In the genomic region with DNA sequence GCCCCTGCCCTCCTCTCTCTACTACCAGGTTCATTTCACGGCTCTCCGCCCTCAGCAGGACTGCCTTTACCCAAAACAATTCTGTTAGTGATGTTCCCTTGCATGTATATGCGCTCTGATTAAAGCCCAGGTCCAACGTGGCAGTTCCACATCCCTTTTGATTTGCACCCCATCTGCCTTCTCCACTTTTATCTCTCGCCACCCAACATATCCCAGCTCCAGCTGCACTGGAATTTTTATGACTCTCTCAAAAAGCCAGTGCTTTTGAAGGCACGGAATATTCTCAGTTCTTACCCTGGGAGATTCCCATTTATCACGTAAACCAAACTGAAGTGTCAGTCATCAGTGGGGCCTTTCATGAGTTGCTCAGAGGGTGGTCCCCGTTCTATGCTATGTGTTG, we compare ENCODE assay signal across 27 mouse cellular contexts.
A peak's percentile ranks its signal among the peaks of the same experiment; 100 is the strongest.
DNase-seq lines count a peak whose midpoint lies in the region; ATAC-seq lines count a peak whose summit lies in the region.
"Had no signal": no experiment of that assay in that cellular context is flagged by ENCODE, and none has a peak within 500 bp of the region (broad histone marks: within the 10 kb centered on the region; RNA-seq: fewer than 3 reads in every experiment).

No protein-coding gene starts in this region.

- peak; percentile 47; the same call in 1 of the 2 replicates for ATAC-seq in kidney, embryonic 14.5 days (ENCODE audit: low FRiP score, low TSS enrichment)
- peak; percentile 40; the same call in 1 of the 2 replicates for ATAC-seq in neural tube, embryonic 13.5 days (ENCODE audit: low read depth)
- ATAC-seq: activated CD4-positive, CD25-positive, alpha-beta regulatory T cell, adult 4 months; hindbrain, embryonic 16.5 days; intestine, embryonic 15.5 days had no signal

- DNase-seq in kidney, postnatal 36 days: no peak
- DNase-seq in neural tube, embryonic 10.5 days (ENCODE audit: extremely low spot score, low spot score): no peak
- peak; percentile 74 for DNase-seq in mesoderm, embryonic 11.5 days (ENCODE audit: low read depth, low spot score)
- DNase-seq in layer of hippocampus, postnatal 36 days: no peak
- DNase-seq in right cerebral cortex, adult 2 months (ENCODE audit: low spot score in 2 of 2): no peak
- DNase-seq: adrenal gland, adult 8-10 months; cerebellum, adult 8-10 months; cerebellum, postnatal 36 days; gastrocnemius, adult 2 months; heart, postnatal 4 days; kidney, adult 9 months; left cerebral cortex, postnatal 4 days; lung, postnatal 4 days; right cerebral cortex, postnatal 25 days; spleen, adult 18-20 months had no signal

- H3K36me3 ChIP-seq in kidney, embryonic 14.5 days (ENCODE audit: control insufficient read depth, insufficient read depth, low read length): no peaks in the 10 kb centered on the region
- H3K36me3 ChIP-seq in neural tube, embryonic 13.5 days: no peaks in the 10 kb centered on the region
- H3K36me3 ChIP-seq: embryonic facial prominence, embryonic 13.5 days; forebrain, embryonic 12.5 days; heart, embryonic 15.5 days; intestine, embryonic 15.5 days; limb, embryonic 15.5 days; midbrain, embryonic 12.5 days had no signal

- no peak overlapping the region for H3K4me3 ChIP-seq in kidney, embryonic 14.5 days (ENCODE audit: low read length)
- H3K4me3 ChIP-seq in neural tube, embryonic 13.5 days: no peak overlapping the region
- H3K4me3 ChIP-seq: embryonic facial prominence, embryonic 13.5 days; erythroblast, embryonic 14.5 days; forebrain, embryonic 12.5 days; gastrocnemius, adult 2 months; heart, embryonic 15.5 days; intestine, embryonic 15.5 days; limb, embryonic 15.5 days; midbrain, embryonic 12.5 days had no signal

- H3K27me3 ChIP-seq in kidney, embryonic 14.5 days (ENCODE audit: control insufficient read depth, insufficient read depth, low read length): no peaks in the 10 kb centered on the region
- H3K27me3 ChIP-seq in neural tube, embryonic 13.5 days: no peaks in the 10 kb centered on the region
- H3K27me3 ChIP-seq: embryonic facial prominence, embryonic 13.5 days; forebrain, embryonic 12.5 days; heart, embryonic 15.5 days; intestine, embryonic 15.5 days; limb, embryonic 15.5 days; midbrain, embryonic 12.5 days had no signal

- WGBS in kidney, embryonic 14.5 days: 41% methylated on average over 8 of the region's 8 CpGs
- WGBS in neural tube, embryonic 13.5 days: 29% methylated on average over 8 of the region's 8 CpGs

- 0 out of 2 replicates have a peak, but pooled peaks cover 5% of the 10 kb centered on the region for H3K4me1 ChIP-seq in kidney, embryonic 14.5 days (ENCODE audit: control insufficient read depth, insufficient read depth, low read length)
- H3K4me1 ChIP-seq in neural tube, embryonic 13.5 days (replicated peaks): peaks cover 13% of the 10 kb centered on the region
- H3K4me1 ChIP-seq: embryonic facial prominence, embryonic 13.5 days; forebrain, embryonic 12.5 days; heart, embryonic 15.5 days; intestine, embryonic 15.5 days; limb, embryonic 15.5 days had no signal

- H3K9me3 ChIP-seq in kidney, embryonic 14.5 days (ENCODE audit: control insufficient read depth, low read length): no peaks in the 10 kb centered on the region
- H3K9me3 ChIP-seq in neural tube, embryonic 13.5 days: no peaks in the 10 kb centered on the region
- H3K9me3 ChIP-seq: embryonic facial prominence, embryonic 13.5 days; forebrain, embryonic 12.5 days; heart, embryonic 15.5 days; intestine, embryonic 15.5 days; limb, embryonic 15.5 days; midbrain, embryonic 12.5 days had no signal

- H3K4me2 ChIP-seq in kidney, embryonic 14.5 days (replicated peaks; ENCODE audit: low read depth, low read length): no peak overlapping the region
- no peak overlapping the region for H3K4me2 ChIP-seq in neural tube, embryonic 13.5 days
- H3K4me2 ChIP-seq: embryonic facial prominence, embryonic 13.5 days; forebrain, embryonic 12.5 days; heart, embryonic 15.5 days; intestine, embryonic 15.5 days; limb, embryonic 15.5 days; midbrain, embryonic 12.5 days had no signal

- no peak overlapping the region for H3K9ac ChIP-seq in kidney, embryonic 14.5 days (ENCODE audit: low read depth, low read length)
- H3K9ac ChIP-seq in neural tube, embryonic 13.5 days: no peak overlapping the region
- H3K9ac ChIP-seq: embryonic facial prominence, embryonic 13.5 days; forebrain, embryonic 12.5 days; heart, embryonic 15.5 days; intestine, embryonic 15.5 days; limb, embryonic 15.5 days; liver, embryonic 14.5 days; midbrain, embryonic 12.5 days had no signal

- H3K27ac ChIP-seq in kidney, embryonic 14.5 days (ENCODE audit: low read depth, low read length): peak overlapping the region; percentile 67; the same call in 1 of the 2 replicates
- H3K27ac ChIP-seq in neural tube, embryonic 13.5 days (replicated peaks): no peak overlapping the region
- H3K27ac ChIP-seq: embryonic facial prominence, embryonic 13.5 days; forebrain, embryonic 12.5 days; gastrocnemius, adult 2 months; heart, embryonic 15.5 days; intestine, embryonic 15.5 days; limb, embryonic 15.5 days; liver, embryonic 14.5 days; midbrain, embryonic 12.5 days had no signal
